Comparison of ENCODE assay signal across 12 mouse cellular contexts in genomic region chr5:25160515-25160914, GRCm38 (mm10). TPM values are rescaled to one million over a fixed set of nuclear protein-coding genes. Genes with fewer than 3 reads are reported as not detected.
DNase-seq lines count a peak whose midpoint lies in the region; ATAC-seq and TF ChIP-seq lines count a peak whose summit lies in the region.
"Had no signal": no experiment of that assay in that cellular context is flagged by ENCODE, and none has a peak within 500 bp of the region (broad histone marks: within the 10 kb centered on the region; RNA-seq: fewer than 3 reads in every experiment).

No protein-coding gene starts in this region.

- H3K9ac ChIP-seq in forebrain, embryonic 13.5 days = no peak overlapping the region
- no peak overlapping the region for H3K9ac ChIP-seq in forebrain, embryonic 11.5 days (ENCODE audit: low read length)
- H3K9ac ChIP-seq in hindbrain, embryonic 16.5 days (ENCODE audit: low read depth, low read length) = no peak overlapping the region
- no peak overlapping the region for H3K9ac ChIP-seq in liver, postnatal 0 days (replicated peaks)
- H3K9ac ChIP-seq in liver, embryonic 12.5 days = no peak overlapping the region
- H3K9ac ChIP-seq: heart, embryonic 15.5 days; limb, embryonic 15.5 days had no signal

- no peaks in the 10 kb centered on the region for H3K9me3 ChIP-seq in forebrain, embryonic 13.5 days (replicated peaks)
- H3K9me3 ChIP-seq in forebrain, embryonic 11.5 days (ENCODE audit: control insufficient read depth, low read length) = no peaks in the 10 kb centered on the region
- H3K9me3 ChIP-seq in hindbrain, embryonic 16.5 days (ENCODE audit: control insufficient read depth, low read length) = no peaks in the 10 kb centered on the region
- no peaks in the 10 kb centered on the region for H3K9me3 ChIP-seq in liver, postnatal 0 days (ENCODE audit: low read length)
- no peaks in the 10 kb centered on the region for H3K9me3 ChIP-seq in liver, embryonic 12.5 days (replicated peaks)
- H3K9me3 ChIP-seq: heart, embryonic 15.5 days; limb, embryonic 15.5 days had no signal

- H3K4me3 ChIP-seq in forebrain, embryonic 13.5 days = no peak overlapping the region
- no peak overlapping the region for H3K4me3 ChIP-seq in forebrain, embryonic 11.5 days (ENCODE audit: low read depth, low read length)
- H3K4me3 ChIP-seq in hindbrain, embryonic 16.5 days (ENCODE audit: low read length) = no peak overlapping the region
- no peak overlapping the region for H3K4me3 ChIP-seq in liver, postnatal 0 days (ENCODE audit: low read depth, low read length)
- no peak overlapping the region for H3K4me3 ChIP-seq in liver, embryonic 12.5 days
- H3K4me3 ChIP-seq: heart, embryonic 15.5 days; limb, embryonic 15.5 days had no signal

- peak; percentile 86 for ATAC-seq in forebrain, embryonic 13.5 days
- ATAC-seq in forebrain, embryonic 11.5 days (replicated peaks; ENCODE audit: low FRiP score) = no peak
- peak; percentile 85 for ATAC-seq in hindbrain, embryonic 16.5 days
- ATAC-seq in liver, postnatal 0 days = no peak
- ATAC-seq in liver, embryonic 12.5 days = no peak

- H3K4me2 ChIP-seq in forebrain, embryonic 13.5 days = no peak overlapping the region
- no peak overlapping the region for H3K4me2 ChIP-seq in forebrain, embryonic 11.5 days (ENCODE audit: low read depth, low read length, severe bottlenecking)
- H3K4me2 ChIP-seq in hindbrain, embryonic 16.5 days (ENCODE audit: low read length) = no peak overlapping the region
- no peak overlapping the region for H3K4me2 ChIP-seq in liver, postnatal 0 days (ENCODE audit: low read depth, low read length)
- no peak overlapping the region for H3K4me2 ChIP-seq in liver, embryonic 12.5 days
- H3K4me2 ChIP-seq: heart, embryonic 15.5 days; limb, embryonic 15.5 days had no signal

- no peak for DNase-seq in forebrain, embryonic 11.5 days (ENCODE audit: low spot score)
- DNase-seq in cerebellum, adult 8-10 months = peak; percentile 1
- peak; percentile 69 for DNase-seq in mesoderm, embryonic 11.5 days (ENCODE audit: low read depth, low spot score)
- no peak for DNase-seq in liver, postnatal 0 days
- no peak for DNase-seq in adrenal gland, postnatal 36 days
- DNase-seq: thymus, adult 2 months had no signal

- H3K36me3 ChIP-seq in forebrain, embryonic 13.5 days (ENCODE audit: poor library complexity, severe bottlenecking) = no peaks in the 10 kb centered on the region
- H3K36me3 ChIP-seq in forebrain, embryonic 11.5 days (ENCODE audit: control insufficient read depth, insufficient read depth, low read length) = no peaks in the 10 kb centered on the region
- no peaks in the 10 kb centered on the region for H3K36me3 ChIP-seq in hindbrain, embryonic 16.5 days (ENCODE audit: control insufficient read depth, insufficient read depth, low read length)
- H3K36me3 ChIP-seq in liver, postnatal 0 days (replicated peaks; ENCODE audit: insufficient read depth, low read length) = no peaks in the 10 kb centered on the region
- no peaks in the 10 kb centered on the region for H3K36me3 ChIP-seq in liver, embryonic 12.5 days
- H3K36me3 ChIP-seq: heart, embryonic 15.5 days; limb, embryonic 15.5 days had no signal

- peak overlapping the region; percentile 31 for H3K27ac ChIP-seq in forebrain, embryonic 13.5 days
- no peak overlapping the region for H3K27ac ChIP-seq in forebrain, embryonic 11.5 days (ENCODE audit: low read depth, low read length)
- no peak overlapping the region for H3K27ac ChIP-seq in hindbrain, embryonic 16.5 days (ENCODE audit: low read depth, low read length)
- H3K27ac ChIP-seq in liver, postnatal 0 days (ENCODE audit: low read depth) = no peak overlapping the region
- no peak overlapping the region for H3K27ac ChIP-seq in liver, embryonic 12.5 days
- H3K27ac ChIP-seq: heart, embryonic 15.5 days; limb, embryonic 15.5 days had no signal

- H3K4me1 ChIP-seq in forebrain, embryonic 13.5 days = peaks cover 4% of the 10 kb centered on the region; the same call in 1 of the 2 replicates
- H3K4me1 ChIP-seq in forebrain, embryonic 11.5 days (replicated peaks; ENCODE audit: control insufficient read depth, insufficient read depth, low read length) = no peaks in the 10 kb centered on the region
- H3K4me1 ChIP-seq in hindbrain, embryonic 16.5 days (ENCODE audit: control insufficient read depth, insufficient read depth, low read depth, low read length) = no peaks in the 10 kb centered on the region
- peaks cover 8% of the 10 kb centered on the region; the same call in 1 of the 2 replicates for H3K4me1 ChIP-seq in liver, postnatal 0 days (ENCODE audit: insufficient read depth)
- H3K4me1 ChIP-seq in liver, embryonic 12.5 days = no peaks in the 10 kb centered on the region
- H3K4me1 ChIP-seq: heart, embryonic 15.5 days; limb, embryonic 15.5 days had no signal

- no peaks in the 10 kb centered on the region for H3K27me3 ChIP-seq in forebrain, embryonic 13.5 days
- H3K27me3 ChIP-seq in forebrain, embryonic 11.5 days (ENCODE audit: control insufficient read depth, insufficient read depth, low read length) = no peaks in the 10 kb centered on the region
- no peaks in the 10 kb centered on the region for H3K27me3 ChIP-seq in hindbrain, embryonic 16.5 days (replicated peaks; ENCODE audit: control insufficient read depth, insufficient read depth, low read length)
- H3K27me3 ChIP-seq in liver, postnatal 0 days (ENCODE audit: insufficient read depth, low read length) = no peaks in the 10 kb centered on the region
- H3K27me3 ChIP-seq in liver, embryonic 12.5 days (replicated peaks) = no peaks in the 10 kb centered on the region
- H3K27me3 ChIP-seq: heart, embryonic 15.5 days; limb, embryonic 15.5 days had no signal

- WGBS in forebrain, embryonic 13.5 days = 57% methylated on average over 11 of the region's 11 CpGs
- WGBS in forebrain, embryonic 11.5 days = 81% methylated on average over 11 of the region's 11 CpGs
- 50% methylated on average over 11 of the region's 11 CpGs for WGBS in hindbrain, embryonic 16.5 days
- WGBS in liver, postnatal 0 days (ENCODE audit: insufficient replicate concordance) = 76% methylated on average over 11 of the region's 11 CpGs
- WGBS in liver, embryonic 12.5 days (ENCODE audit: insufficient replicate concordance) = 63% methylated on average over 11 of the region's 11 CpGs

- no peak for TF ChIP-seq EP300 in liver, postnatal 0 days (IDR thresholded peaks at IDR 0.05; ENCODE audit: low read depth)

- TF ChIP-seq CTCF in liver, postnatal 0 days (IDR thresholded peaks at IDR 0.05; ENCODE audit: low read depth) = no peak

RNA-seq across cellular contexts. Expression of gene Galntl5, which starts 20.7 kb away (rescaled TPM):
- not detected in 2 replicates for polyA plus RNA-seq in forebrain, embryonic 13.5 days (2015; fragmentation: Nextera tagmentation; extraction: Ambion mirVana)
- not detected in 2 replicates for polyA plus RNA-seq in forebrain, embryonic 11.5 days (2014; fragmentation: Nextera tagmentation; extraction: Ambion mirVana)
- polyA plus RNA-seq in hindbrain, embryonic 16.5 days (2015; fragmentation: Nextera tagmentation; extraction: Ambion mirVana) = not detected in 2 replicates
- not detected in 2 replicates for polyA plus RNA-seq in liver, postnatal 0 days (2015; fragmentation: Nextera tagmentation; extraction: Ambion mirVana)
- polyA plus RNA-seq in liver, embryonic 12.5 days (2016; fragmentation: Nextera tagmentation; extraction: Ambion mirVana) = not detected in 2 replicates
- total RNA-seq in adrenal gland, postnatal 36 days (2021) = not detected
- polyA plus RNA-seq: cortical plate, adult 2 months; heart, embryonic 15.5 days; limb, embryonic 15.5 days; thymus, adult 2 months had no signal

Comparison
In these comparisons a context has a peak if more than half of its experiments do, and no peak if none do; other contexts are left out.
1. ATAC-seq: peak in forebrain, embryonic 13.5 days (single experiment) and hindbrain, embryonic 16.5 days (single experiment); none in forebrain, embryonic 11.5 days (single experiment), liver, postnatal 0 days (single experiment) and liver, embryonic 12.5 days (single experiment).
2. DNase-seq: peak in cerebellum, adult 8-10 months (single experiment) and mesoderm, embryonic 11.5 days (single experiment); none in forebrain, embryonic 11.5 days (single experiment), liver, postnatal 0 days (single experiment) and adrenal gland, postnatal 36 days (0 of 2).